Mouse (Mus musculus): ENCODE results near the gene Pkp4. TPM values are rescaled to one million over a fixed set of nuclear protein-coding genes. Genes with fewer than 3 reads are reported as not detected.

Gene Pkp4
- polyA plus RNA-seq, 1 experiment from 2014 or later = 27.7 TPM

GRCm38 (mm10) chr2:59307302-59307701, 146.7 kb downstream of the Pkp4 start:
- Histone ChIP-seq H3K4me2 (replicated peaks; ENCODE audit: low read depth) (no peak overlapping the region), H3K36me3 (ENCODE audit: control insufficient read depth, insufficient read depth) (peaks cover 52% of the 10 kb centered on the region), H3K27ac (ENCODE audit: low read depth, low read length) (no peak overlapping the region), H3K27me3 (replicated peaks; ENCODE audit: control insufficient read depth, insufficient read depth, low read length) (no peaks in the 10 kb centered on the region), H3K4me1 (replicated peaks; ENCODE audit: control insufficient read depth, insufficient read depth, low read length) (no peaks in the 10 kb centered on the region), H3K9ac (ENCODE audit: low read depth, low read length) (no peak overlapping the region), H3K4me3 (ENCODE audit: low read depth, low read length) (no peak overlapping the region), H3K9me3 (ENCODE audit: control insufficient read depth) (no peaks in the 10 kb centered on the region)
- 91% methylated on average over 8 of the region's 8 CpGs for WGBS
- no peak for ATAC-seq
- no peak for TF ChIP-seq CTCF (IDR thresholded peaks at IDR 0.05; ENCODE audit: low read depth)

- Histone ChIP-seq H3K4me3 (ENCODE audit: low read depth, low read length) (no peak overlapping the region), H3K36me3 (ENCODE audit: control insufficient read depth, insufficient read depth) (peaks cover 59% of the 10 kb centered on the region), H3K4me2 (replicated peaks; ENCODE audit: low read depth) (no peak overlapping the region), H3K27me3 (replicated peaks; ENCODE audit: control insufficient read depth, insufficient read depth, low read length) (no peaks in the 10 kb centered on the region), H3K4me1 (replicated peaks; ENCODE audit: control insufficient read depth, insufficient read depth, low read length) (no peaks in the 10 kb centered on the region), H3K9ac (ENCODE audit: low read depth, low read length) (no peak overlapping the region), H3K27ac (ENCODE audit: low read depth, low read length) (no peak overlapping the region), H3K9me3 (ENCODE audit: control insufficient read depth) (no peaks in the 10 kb centered on the region)
- no peak for TF ChIP-seq CTCF (IDR thresholded peaks at IDR 0.05; ENCODE audit: low read depth)
- 96% methylated on average over 19 of the region's 19 CpGs for WGBS
- ATAC-seq = no peak
Observed at GRCm38 (mm10) chr2:59308055-59308454, 147.4 kb downstream of the Pkp4 start.

GRCm38 (mm10) chr2:59313293-59313692, 152.6 kb downstream of the Pkp4 start:
- ATAC-seq = no peak
- Histone ChIP-seq H3K36me3 (ENCODE audit: control insufficient read depth, insufficient read depth) (peaks cover 69% of the 10 kb centered on the region), H3K4me2 (replicated peaks; ENCODE audit: low read depth) (no peak overlapping the region), H3K4me3 (ENCODE audit: low read depth, low read length) (no peak overlapping the region), H3K4me1 (replicated peaks; ENCODE audit: control insufficient read depth, insufficient read depth, low read length) (no peaks in the 10 kb centered on the region), H3K9me3 (ENCODE audit: control insufficient read depth) (no peaks in the 10 kb centered on the region), H3K9ac (ENCODE audit: low read depth, low read length) (no peak overlapping the region), H3K27ac (ENCODE audit: low read depth, low read length) (no peak overlapping the region), H3K27me3 (replicated peaks; ENCODE audit: control insufficient read depth, insufficient read depth, low read length) (no peaks in the 10 kb centered on the region)
- no peak for TF ChIP-seq CTCF (IDR thresholded peaks at IDR 0.05; ENCODE audit: low read depth)
- 60% methylated on average over 6 of the region's 6 CpGs for WGBS

- no peaks in the 10 kb centered on the region for H3K27me3 ChIP-seq (replicated peaks; ENCODE audit: control insufficient read depth, insufficient read depth, low read length)
- H3K9me3 ChIP-seq (ENCODE audit: control insufficient read depth) = peaks cover 8% of the 10 kb centered on the region; the same call in 1 of the 2 replicates
- ATAC-seq = no peak
- no peak overlapping the region for H3K4me2 ChIP-seq (replicated peaks; ENCODE audit: low read depth)
- H3K27ac ChIP-seq (ENCODE audit: low read depth, low read length) = no peak overlapping the region
- no peaks in the 10 kb centered on the region for H3K4me1 ChIP-seq (replicated peaks; ENCODE audit: control insufficient read depth, insufficient read depth, low read length)
- H3K36me3 ChIP-seq (ENCODE audit: control insufficient read depth, insufficient read depth) = peaks cover 62% of the 10 kb centered on the region
- TF ChIP-seq CTCF (IDR thresholded peaks at IDR 0.05; ENCODE audit: low read depth) = peak; percentile 39; the same call in 1 of the 2 replicates
- WGBS = 100% methylated on average over 1 of the region's 1 CpGs
- H3K4me3 ChIP-seq (ENCODE audit: low read depth, low read length) = no peak overlapping the region
- H3K9ac ChIP-seq (ENCODE audit: low read depth, low read length) = no peak overlapping the region
Observed at GRCm38 (mm10) chr2:59318631-59319030, 158.0 kb downstream of the Pkp4 start.

- Histone ChIP-seq H3K27ac (ENCODE audit: low read depth, low read length) (no peak overlapping the region), H3K9me3 (ENCODE audit: control insufficient read depth) (no peaks in the 10 kb centered on the region), H3K4me1 (replicated peaks; ENCODE audit: control insufficient read depth, insufficient read depth, low read length) (no peaks in the 10 kb centered on the region), H3K27me3 (replicated peaks; ENCODE audit: control insufficient read depth, insufficient read depth, low read length) (no peaks in the 10 kb centered on the region), H3K9ac (ENCODE audit: low read depth, low read length) (no peak overlapping the region), H3K36me3 (ENCODE audit: control insufficient read depth, insufficient read depth) (peaks cover 25% of the 10 kb centered on the region), H3K4me3 (ENCODE audit: low read depth, low read length) (no peak overlapping the region), H3K4me2 (replicated peaks; ENCODE audit: low read depth) (no peak overlapping the region)
- no peak for TF ChIP-seq CTCF (IDR thresholded peaks at IDR 0.05; ENCODE audit: low read depth)
- 93% methylated on average over 5 of the region's 5 CpGs for WGBS
- ATAC-seq = no peak
Observed at GRCm38 (mm10) chr2:59327946-59328345, 167.3 kb downstream of the Pkp4 start.

- no peak overlapping the region for H3K9ac ChIP-seq (ENCODE audit: low read depth, low read length)
- H3K4me2 ChIP-seq (replicated peaks; ENCODE audit: low read depth) = no peak overlapping the region
- no peak for ATAC-seq
- no peaks in the 10 kb centered on the region for H3K27me3 ChIP-seq (replicated peaks; ENCODE audit: control insufficient read depth, insufficient read depth, low read length)
- H3K4me1 ChIP-seq (replicated peaks; ENCODE audit: control insufficient read depth, insufficient read depth, low read length) = no peaks in the 10 kb centered on the region
- H3K27ac ChIP-seq (ENCODE audit: low read depth, low read length) = no peak overlapping the region
- H3K9me3 ChIP-seq (ENCODE audit: control insufficient read depth) = no peaks in the 10 kb centered on the region
- TF ChIP-seq CTCF (IDR thresholded peaks at IDR 0.05; ENCODE audit: low read depth) = no peak
- no peak overlapping the region for H3K4me3 ChIP-seq (ENCODE audit: low read depth, low read length)
- 80% methylated on average over 9 of the region's 9 CpGs for WGBS
- peaks cover 22% of the 10 kb centered on the region for H3K36me3 ChIP-seq (ENCODE audit: control insufficient read depth, insufficient read depth)
Observed at GRCm38 (mm10) chr2:59331093-59331492, 170.4 kb downstream of the Pkp4 start.

- H3K9me3 ChIP-seq (ENCODE audit: control insufficient read depth) = no peaks in the 10 kb centered on the region
- no peak for ATAC-seq
Observed at GRCm38 (mm10) chr2:59332523-59332922, 171.9 kb downstream of the Pkp4 start.

More at GRCm38 (mm10) chr2:59332523-59332922, 171.9 kb downstream of the Pkp4 start:
- TF ChIP-seq CTCF (IDR thresholded peaks at IDR 0.05; ENCODE audit: low read depth) = no peak
- H3K4me3 ChIP-seq (ENCODE audit: low read depth, low read length) = no peak overlapping the region
- no peaks in the 10 kb centered on the region for H3K27me3 ChIP-seq (replicated peaks; ENCODE audit: control insufficient read depth, insufficient read depth, low read length)
- H3K4me1 ChIP-seq (replicated peaks; ENCODE audit: control insufficient read depth, insufficient read depth, low read length) = no peaks in the 10 kb centered on the region
- WGBS = 90% methylated on average over 4 of the region's 4 CpGs
- H3K36me3 ChIP-seq (ENCODE audit: control insufficient read depth, insufficient read depth) = peaks cover 31% of the 10 kb centered on the region
- H3K9ac ChIP-seq (ENCODE audit: low read depth, low read length) = no peak overlapping the region
- H3K4me2 ChIP-seq (replicated peaks; ENCODE audit: low read depth) = no peak overlapping the region
- H3K27ac ChIP-seq (ENCODE audit: low read depth, low read length) = no peak overlapping the region

All from intestine, postnatal 0 days (tissue).